Mouse (Mus musculus) kidney, postnatal 10 days (tissue): ENCODE measurements at regions not wholly inside any gene's neighbourhood (a gene's known extent, or its start where the extent isn't known, plus 50 kb on each side); places are given as distances from the start of the nearest gene placed in this dataset.

ENCODE experiments used
- DNase-seq: peaks from one replicate; pipeline ENCODE4 v3.0.0; 2021; ENCODE audit warnings: mixed read lengths

GRCm38 (mm10) chr12:54264893-54265835, 61.5 kb upstream of the Egln3 start:
- DNase-seq: no peak

GRCm38 (mm10) chr12:54264418-54264733, 60.7 kb upstream of the Egln3 start:
- no peak for DNase-seq

GRCm38 (mm10) chr12:54263733-54264417, 60.2 kb upstream of the Egln3 start:
- peak; percentile 31 for DNase-seq

- no peak for DNase-seq
Measured at GRCm38 (mm10) chr12:54262236-54263005, 58.8 kb upstream of the Egln3 start.

GRCm38 (mm10) chr12:54261426-54261825, 57.8 kb upstream of the Egln3 start:
- peak; percentile 59 for DNase-seq

- no peak for DNase-seq
Measured at GRCm38 (mm10) chr12:54260502-54260901, 56.8 kb upstream of the Egln3 start.

GRCm38 (mm10) chr12:54257776-54258433, 54.2 kb upstream of the Egln3 start:
- no peak for DNase-seq

- DNase-seq: no peak
Measured at GRCm38 (mm10) chr12:54256506-54257128, 53.0 kb upstream of the Egln3 start.
